Mouse (Mus musculus): Measurements from ENCODE around the gene Sel1l2.

- TF ChIP-seq POLR2A (IDR thresholded peaks at IDR 0.05; ENCODE audit: low read depth, low read length) (no peak), CTCF (IDR thresholded peaks at IDR 0.05; ENCODE audit: extremely low read depth, insufficient read depth, insufficient read length, insufficient replicate concordance) (no peak)
Observed at GRCm38 (mm10) chr2:140425844-140426243, 36.3 kb upstream of the Sel1l2 start.
